Mouse (Mus musculus): ENCODE data around the gene Magi2.

Gene Magi2

GRCm38 (mm10) chr5:19746865-19747514 lies 520.2 kb downstream of the Magi2 start:
- DNase-seq (ENCODE audit: low spot score in 2 of 2) = peak; percentile 4 to 9

DNA sequence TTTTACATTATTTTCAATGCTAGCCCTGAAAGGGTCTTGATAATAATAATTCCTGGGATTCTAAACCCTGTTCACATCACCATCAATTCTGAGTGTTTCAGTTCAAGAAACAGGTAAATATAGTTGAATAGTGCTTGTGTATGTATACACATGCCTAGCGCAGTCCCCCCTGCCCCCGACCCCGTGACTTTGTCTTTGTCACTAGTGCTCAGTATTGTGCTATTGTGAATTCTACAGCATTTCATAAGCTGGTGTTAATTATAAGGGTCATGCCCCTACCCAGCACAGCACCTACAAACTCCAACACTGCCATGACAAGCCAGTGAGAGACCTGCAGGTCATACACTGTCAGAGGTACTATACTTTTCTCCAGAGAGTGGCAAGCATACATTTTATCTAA lies 520.8 kb downstream of the Magi2 start:
- no peak for DNase-seq (ENCODE audit: low spot score in 2 of 2)

DNA sequence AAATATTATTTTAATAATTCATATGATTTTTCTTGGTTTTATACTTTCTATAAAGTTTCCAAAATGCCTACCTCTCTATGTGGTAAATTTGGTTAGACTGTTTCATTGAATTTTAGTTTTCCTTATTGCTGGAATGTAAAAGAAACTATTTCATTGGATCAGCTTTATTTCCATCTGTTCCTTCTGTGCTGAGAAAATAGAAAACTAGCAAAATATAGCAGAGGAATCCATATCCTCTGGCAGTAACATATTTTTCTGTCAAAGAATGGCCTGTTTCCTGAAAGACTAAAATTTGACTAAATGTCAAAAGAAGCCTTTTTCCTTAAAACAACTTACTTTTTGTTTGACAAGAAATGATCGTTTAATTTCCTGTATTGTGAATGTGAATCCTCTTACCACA lies 552.4 kb downstream of the Magi2 start:
- no peak for DNase-seq (ENCODE audit: low spot score in 2 of 2)

GRCm38 (mm10) chr5:19780076-19780475 lies 553.2 kb downstream of the Magi2 start:
- no peak for DNase-seq (ENCODE audit: low spot score in 2 of 2)

- DNase-seq (ENCODE audit: low spot score in 2 of 2) = no peak
Measured at GRCm38 (mm10) chr5:19785320-19785719, 558.5 kb downstream of the Magi2 start.

DNA sequence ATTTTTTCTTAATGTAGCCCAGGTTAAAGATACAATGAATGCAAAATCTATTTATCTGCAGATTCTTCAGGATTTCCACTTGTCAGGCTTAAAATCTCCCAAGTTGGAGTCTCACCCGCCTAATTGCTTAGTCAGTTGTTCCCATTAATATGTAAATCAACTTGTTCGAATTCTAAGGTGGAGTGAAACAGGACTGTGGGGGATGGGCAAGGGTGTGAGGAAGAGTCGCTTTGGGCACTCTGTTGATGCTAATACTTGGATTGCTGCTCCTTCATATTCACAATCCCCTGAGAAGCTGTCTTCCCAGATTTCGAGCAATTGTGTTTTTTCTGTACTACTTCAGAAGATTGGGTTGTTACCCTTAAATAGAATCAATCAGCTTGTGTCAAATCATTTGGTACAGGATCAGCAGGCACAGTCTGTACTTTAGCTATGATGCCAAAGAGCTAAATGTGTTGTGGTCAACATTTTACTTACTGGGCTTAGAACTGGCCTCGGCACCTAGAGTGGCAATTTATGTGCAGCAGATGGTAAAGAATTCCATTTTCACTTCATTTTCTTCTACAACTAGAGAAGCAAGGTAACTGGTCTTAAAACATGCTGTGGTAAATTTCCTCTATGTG lies 560.8 kb downstream of the Magi2 start:
- no peak for DNase-seq (ENCODE audit: low spot score in 2 of 2)

- DNase-seq (ENCODE audit: low spot score in 2 of 2) = no peak
Measured at GRCm38 (mm10) chr5:19803052-19803769, 576.4 kb downstream of the Magi2 start.

DNA sequence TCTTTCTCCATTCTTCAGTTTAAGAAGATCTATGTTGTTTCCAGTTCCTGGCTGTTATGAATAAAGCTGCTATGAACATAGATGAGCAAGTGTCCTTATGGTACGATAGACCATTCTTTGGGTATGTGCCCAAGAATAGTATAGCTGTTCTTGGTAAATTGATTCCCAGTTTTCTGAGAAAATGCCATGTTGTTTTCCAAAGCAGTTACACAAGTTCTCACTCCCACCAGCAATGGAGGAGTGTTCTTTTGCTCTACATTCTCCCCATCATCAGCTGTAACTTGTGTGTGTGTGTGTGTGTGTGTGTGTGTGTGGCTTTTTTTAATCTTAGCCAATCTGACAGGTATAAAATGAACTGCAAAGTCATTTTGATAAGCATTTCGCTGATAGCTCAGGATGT lies 595.7 kb downstream of the Magi2 start:
- DNase-seq (ENCODE audit: low spot score in 2 of 2) = no peak

DNA sequence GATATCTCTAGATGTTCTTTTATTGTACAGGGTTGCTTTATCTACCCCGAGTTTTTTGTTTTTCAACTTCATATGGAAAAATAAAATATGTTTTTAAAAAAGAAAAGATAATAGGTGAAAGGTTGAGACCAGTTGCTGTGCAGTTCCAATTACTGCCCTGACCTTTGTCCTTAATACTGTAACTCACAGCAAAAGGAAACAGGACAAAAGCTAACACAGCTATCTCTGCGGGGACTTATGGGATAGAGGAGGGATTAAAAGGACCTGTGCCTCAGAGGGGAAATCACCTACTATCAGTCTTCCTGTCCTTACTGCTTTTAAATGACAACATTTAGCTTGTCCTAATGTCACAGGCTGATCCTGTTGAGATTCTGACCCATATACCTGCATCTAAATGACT lies 599.1 kb downstream of the Magi2 start:
- no peak for DNase-seq (ENCODE audit: low spot score in 2 of 2)

GRCm38 (mm10) chr5:19829341-19829740 lies 602.5 kb downstream of the Magi2 start:
- DNase-seq (ENCODE audit: low spot score in 2 of 2) = no peak

DNA sequence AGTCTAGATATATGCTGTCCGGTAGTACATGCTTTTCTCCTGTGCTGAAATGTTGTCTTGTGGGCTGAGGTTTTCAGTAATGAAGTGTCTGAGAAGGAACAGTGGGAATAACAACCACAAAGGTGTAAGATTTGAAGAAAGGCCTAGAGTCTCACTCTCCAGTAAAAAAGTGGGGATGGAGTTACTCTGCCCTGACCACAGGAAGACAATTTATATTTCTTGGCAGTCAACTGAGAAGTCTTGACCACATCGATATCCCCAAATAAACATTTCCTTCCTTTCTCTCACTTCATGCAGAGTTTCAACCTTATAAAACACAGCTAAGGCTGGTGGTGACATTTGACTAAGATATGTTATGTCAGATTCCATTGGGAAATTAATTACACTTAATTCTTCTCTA lies 636.0 kb downstream of the Magi2 start:
- DNase-seq (ENCODE audit: low spot score in 2 of 2) = no peak

GRCm38 (mm10) chr5:19870406-19870805 lies 643.6 kb downstream of the Magi2 start:
- DNase-seq (ENCODE audit: low spot score in 2 of 2) = peak; percentile 11 to 19

DNA sequence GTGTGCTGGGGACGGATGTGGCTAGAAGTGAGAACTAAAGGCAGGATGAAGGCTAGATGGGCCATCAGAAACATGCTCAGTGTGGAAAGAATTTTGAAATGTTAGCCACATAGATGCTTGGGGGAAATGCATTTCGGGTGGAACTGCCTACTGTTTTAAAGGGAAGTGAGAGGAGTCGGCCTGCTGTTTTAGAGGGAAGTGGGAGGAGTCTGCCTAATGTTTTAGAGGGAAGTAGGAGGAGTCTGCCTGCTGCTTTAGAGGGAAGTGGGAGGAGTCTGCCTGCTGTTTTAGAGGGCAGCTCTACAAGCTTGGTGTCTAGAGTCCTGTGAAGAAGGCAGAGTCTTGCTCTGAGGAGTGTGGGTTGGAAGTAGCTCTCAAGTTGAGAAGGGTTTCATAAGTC lies 664.9 kb downstream of the Magi2 start:
- DNase-seq (ENCODE audit: low spot score in 2 of 2) = no peak

- no peak for DNase-seq (ENCODE audit: low spot score in 2 of 2)
Measured at GRCm38 (mm10) chr5:19895893-19896292, 669.1 kb downstream of the Magi2 start.

DNA sequence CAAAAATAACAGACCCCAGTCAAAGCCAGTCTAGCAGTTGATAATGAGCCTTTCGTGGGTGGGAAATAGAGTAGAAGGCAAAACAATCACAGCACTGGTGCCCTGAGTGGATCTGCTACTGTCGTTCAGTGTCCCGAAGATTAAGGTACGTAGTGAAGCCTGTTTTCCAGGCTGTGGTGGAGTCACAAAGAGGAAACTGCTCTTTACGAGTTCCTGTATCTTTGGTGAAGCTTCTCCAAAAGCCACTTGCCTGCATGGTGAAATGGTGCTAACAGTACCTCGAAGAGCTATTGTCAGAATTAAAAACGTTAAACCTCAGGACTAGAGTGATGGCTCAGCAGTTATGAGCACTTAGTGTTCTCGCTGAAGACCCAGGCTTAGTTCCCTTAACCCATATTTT lies 674.8 kb downstream of the Magi2 start:
- no peak for DNase-seq (ENCODE audit: low spot score in 2 of 2)

DNA sequence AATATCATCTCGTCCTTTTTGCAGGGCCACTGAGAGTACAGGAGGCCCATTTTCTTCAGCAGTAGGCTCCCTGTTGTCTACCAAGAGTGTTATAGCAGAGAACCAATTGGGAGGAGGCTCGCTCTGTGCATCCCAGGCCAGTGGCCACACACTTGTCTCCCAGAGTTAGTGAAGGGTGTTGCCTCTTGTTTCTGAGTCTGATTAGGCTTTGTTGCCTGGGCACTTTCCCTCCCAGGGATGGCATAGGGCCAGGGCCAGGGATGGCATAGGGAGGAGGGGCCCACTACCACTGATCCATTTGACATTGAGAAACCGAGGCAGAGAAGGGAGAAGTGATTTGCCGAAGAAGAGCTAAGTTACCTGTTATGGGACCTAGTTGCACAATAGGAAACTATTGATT lies 679.8 kb downstream of the Magi2 start:
- DNase-seq (ENCODE audit: low spot score in 2 of 2) = no peak

DNA sequence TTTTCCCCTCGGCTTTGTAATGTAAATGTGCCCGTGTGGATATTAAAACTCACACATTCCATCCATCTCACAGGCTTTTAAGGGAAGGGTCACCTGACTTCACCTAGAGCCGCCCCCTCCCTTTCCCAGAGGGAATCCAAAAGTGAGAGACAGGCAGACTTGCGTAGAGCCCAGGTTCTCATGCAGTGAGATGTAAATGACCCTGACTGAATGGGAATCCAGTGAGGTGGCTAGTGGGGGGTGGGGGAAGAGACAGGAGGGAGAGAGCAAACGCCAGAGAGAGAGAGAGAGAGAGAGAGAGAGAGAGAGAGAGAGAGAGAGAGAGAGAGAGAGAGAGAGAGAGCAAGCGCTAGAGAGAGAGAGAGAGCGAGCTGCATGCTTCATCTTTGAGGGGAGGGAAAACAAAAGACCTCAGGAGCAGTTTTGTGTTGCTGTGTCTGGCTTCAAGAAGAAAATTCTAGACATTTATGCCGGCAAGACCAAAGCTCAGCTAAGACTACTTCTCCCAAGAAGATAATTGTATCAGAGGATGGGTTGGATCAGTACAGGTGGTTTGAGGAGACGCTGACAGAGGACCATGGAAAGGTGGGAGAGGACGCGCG lies 680.6 kb downstream of the Magi2 start:
- DNase-seq (ENCODE audit: low spot score in 2 of 2) = no peak

DNA sequence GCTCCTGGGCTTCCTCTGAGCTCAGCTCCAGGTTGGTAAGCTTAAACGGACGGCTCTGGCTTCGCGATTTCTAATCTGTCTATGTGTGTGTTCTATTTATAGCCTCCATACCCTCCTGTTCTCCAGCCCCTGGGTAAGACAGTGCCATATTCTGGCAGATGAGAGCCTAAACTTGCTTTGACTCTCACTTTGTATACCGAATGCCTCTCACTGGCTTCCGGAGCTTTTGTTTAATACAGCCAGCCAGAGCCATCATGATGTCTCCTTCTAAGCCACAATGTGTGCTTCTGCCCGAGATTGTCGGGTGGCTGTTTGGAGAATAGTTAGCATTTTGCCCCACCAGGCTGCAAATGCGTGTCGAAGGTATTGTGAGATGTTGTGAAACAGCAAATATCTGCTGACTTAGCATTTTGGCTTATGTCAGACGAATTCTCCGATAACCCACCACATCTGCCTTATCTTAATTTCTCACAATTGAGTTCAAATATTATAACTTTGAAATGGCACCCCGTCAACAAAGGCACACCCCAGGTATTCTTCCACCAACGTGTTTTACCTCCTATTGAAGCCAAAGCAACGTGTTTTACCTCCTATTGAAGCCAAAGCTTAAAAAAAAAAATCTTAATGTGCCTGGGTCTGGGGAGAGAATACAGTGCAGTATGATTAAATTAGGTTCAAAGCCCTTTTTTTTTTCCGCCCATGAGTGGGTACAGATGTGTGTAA lies 681.3 kb downstream of the Magi2 start:
- peak; percentile 21 to 28 for DNase-seq (ENCODE audit: low spot score in 2 of 2)

GRCm38 (mm10) chr5:19908706-19909060 lies 681.8 kb downstream of the Magi2 start:
- DNase-seq (ENCODE audit: low spot score in 2 of 2) = no peak

DNA sequence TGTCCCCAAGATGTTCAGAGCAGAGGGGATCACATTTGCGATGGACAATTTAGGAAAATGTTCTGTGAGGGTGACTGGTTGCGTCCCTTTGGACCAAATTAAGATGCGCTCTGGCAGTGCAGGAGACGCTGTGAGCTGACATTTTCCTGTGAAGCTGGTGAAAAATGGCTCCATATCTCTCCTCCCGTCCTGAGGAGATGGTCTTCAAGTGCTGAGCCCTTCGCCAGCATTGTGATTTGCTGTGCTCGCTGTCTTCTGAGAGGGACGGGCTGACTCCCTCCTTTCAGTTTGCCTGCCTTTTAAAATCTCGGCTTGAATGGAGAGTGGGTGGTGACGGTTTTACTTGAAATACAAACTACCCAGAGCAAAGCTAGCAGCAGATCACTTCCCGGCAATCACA lies 682.2 kb downstream of the Magi2 start:
- DNase-seq (ENCODE audit: low spot score in 2 of 2) = peak; percentile 41 to 51

GRCm38 (mm10) chr5:19909664-19910063 lies 682.8 kb downstream of the Magi2 start:
- DNase-seq (ENCODE audit: low spot score in 2 of 2) = peak; percentile 13 to 27

- no peak for DNase-seq (ENCODE audit: low spot score in 2 of 2)
Measured at GRCm38 (mm10) chr5:19932102-19932501, 705.3 kb downstream of the Magi2 start.

All from frontal cortex, postnatal 25 days (tissue).